Mouse (Mus musculus) olfactory bulb, adult 2 months (tissue): ENCODE results near the gene Parp3. TPM values are rescaled to one million over a fixed set of nuclear protein-coding genes. Genes with fewer than 3 reads are reported as not detected.
"Not testable (repeated sequence)": the region's sequence is repeated elsewhere in the genome, so short reads cannot be mapped to it uniquely, and the experiment has no call there.

Source experiments
- H3K27ac ChIP-seq: fragments of 200-500 bp; 2 replicates; pipeline ENCODE4 v1.5.1; 2012; ENCODE audit warnings: low read depth, low read length; ENCODE audit not compliant: insufficient read depth
- H3K4me1 ChIP-seq: fragments of 200-500 bp; 2 replicates; pipeline ENCODE4 v1.6.1; 2012; ENCODE audit warnings: low read length; ENCODE audit not compliant: control insufficient read depth, insufficient read depth
- H3K4me3 ChIP-seq: fragments of 200-500 bp; 2 replicates; pipeline ENCODE4 v1.5.1; 2012; ENCODE audit warnings: mild to moderate bottlenecking, low read depth, low read length, moderate library complexity; ENCODE audit not compliant: insufficient read depth
- CTCF ChIP-seq: fragments of 200-500 bp; IDR thresholded peaks from 2 replicates; pipeline ENCODE4 v1.5.1; 2012; ENCODE audit warnings: low read depth, mild to moderate bottlenecking, low read length, moderate library complexity; ENCODE audit not compliant: insufficient read depth
- POLR2A ChIP-seq: fragments of 200-500 bp; IDR thresholded peaks from 2 replicates; pipeline ENCODE4 v1.6.1; 2012; ENCODE audit warnings: mild to moderate bottlenecking, low read depth, low read length, moderate library complexity; ENCODE audit not compliant: insufficient read depth
- WGBS: fragments of 180-500 bp; shearing (Covaris S2); methylation state at CpG from one replicate; pipeline ENCODE4 v1.1.7; 2018; 5-methylcytosine and 5-hydroxymethylcytosine counted together
- polyA plus RNA-seq: library from polyadenylated mRNA; stranded (reverse); fragments of >200 nt; gene quantifications from 2 replicates; pipeline ENCODE4 v1.2.4, GENCODE M21; 2012; ENCODE audit warnings: low replicate concordance; ENCODE audit not compliant: missing spikeins, insufficient read depth, insufficient read length

Gene Parp3
- not detected in 2 replicates for polyA plus RNA-seq

DNA sequence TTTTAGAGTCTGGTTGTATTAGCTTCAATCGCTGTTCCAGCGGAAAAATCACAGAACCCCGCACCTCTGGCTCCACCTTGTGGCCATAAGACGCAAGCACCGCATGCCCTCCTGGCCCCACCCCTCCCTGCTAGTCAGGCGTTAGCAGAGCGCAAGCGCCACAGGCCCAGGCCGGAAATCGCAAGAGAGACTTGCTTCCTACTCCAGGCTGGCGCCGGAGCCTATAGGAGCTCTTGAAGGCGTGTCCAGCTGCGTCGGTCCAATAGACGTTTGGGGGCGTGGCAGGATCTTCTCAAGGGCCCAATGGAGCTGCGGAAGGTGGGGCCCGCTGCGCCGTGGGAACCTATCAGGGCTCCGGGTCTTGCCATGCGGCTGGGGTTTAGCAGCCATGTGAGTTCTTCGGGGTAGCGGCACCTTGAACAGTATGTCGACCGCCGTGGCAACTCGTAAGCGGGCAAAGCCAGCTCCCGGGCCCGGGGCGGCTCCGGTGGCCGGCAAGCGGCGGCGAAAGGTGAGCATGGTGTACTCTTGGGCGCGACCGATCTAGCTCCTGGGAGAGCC lies at the start of gene Parp3:
Gene Parp3 (minus strand): TSS at position 26 of the 561 bp plus-strand sequence.
- Histone ChIP-seq H3K27ac (no peak within 1 kb of the TSS), H3K4me1 (peaks cover 36% of the 10 kb centered on the region), H3K4me3 (peak within 1 kb of the TSS; percentile 56)
- TF ChIP-seq POLR2A (peak; percentile 43; the same call in 1 of the 2 replicates), CTCF (peak; percentile 81)
- under 1% methylated on average over 41 of the region's 41 CpGs for WGBS

DNA sequence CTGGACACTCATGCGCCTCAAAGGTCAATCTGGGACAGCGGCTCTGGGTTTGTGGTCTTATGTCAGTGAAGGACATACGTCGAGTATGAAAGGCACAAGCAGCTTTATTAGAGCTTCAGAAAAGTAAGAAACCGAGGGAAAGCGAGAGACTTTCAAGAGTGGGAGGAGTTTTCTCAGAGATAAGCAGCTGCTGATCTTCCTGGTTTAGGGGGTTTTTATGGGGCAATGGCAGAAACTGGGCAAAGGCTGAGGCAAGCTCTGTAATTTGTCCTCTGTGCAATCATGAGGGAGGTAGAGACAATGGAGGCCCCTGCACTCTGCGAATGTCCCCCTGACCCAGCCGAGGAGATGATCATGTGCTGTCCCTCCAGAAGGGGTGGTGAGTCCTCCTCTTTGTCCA lies 43.2 kb upstream of the Parp3 start:
- H3K4me3 ChIP-seq = no peak overlapping the region
- H3K27ac ChIP-seq = no peak overlapping the region
- TF ChIP-seq CTCF (no peak), POLR2A (no peak)
- 81% methylated on average over 8 of the region's 8 CpGs for WGBS
- no peaks in the 10 kb centered on the region for H3K4me1 ChIP-seq

DNA sequence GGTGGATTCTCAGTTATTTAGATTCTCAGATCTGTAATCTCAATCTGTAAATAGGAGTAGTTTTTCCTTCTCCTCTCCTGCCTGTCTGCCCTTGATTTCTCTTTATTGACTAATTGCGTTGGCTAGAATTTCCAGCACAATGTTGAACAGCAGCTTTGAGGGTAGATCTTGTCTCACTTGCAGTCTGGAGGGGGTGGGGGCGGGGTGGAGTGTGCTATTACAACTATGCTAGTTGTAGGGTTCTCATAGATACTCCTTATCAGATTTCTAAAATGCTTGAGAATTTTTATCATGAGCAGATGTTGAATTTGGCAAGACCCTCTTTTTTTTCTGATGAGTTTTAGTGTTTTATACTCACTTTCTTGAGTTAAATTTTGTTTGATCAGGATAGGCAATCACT lies 42.7 kb upstream of the Parp3 start:
- Histone ChIP-seq H3K27ac (no peak overlapping the region), H3K4me1 (no peaks in the 10 kb centered on the region), H3K4me3 (no peak overlapping the region)
- TF ChIP-seq POLR2A = no peak
- no peak for TF ChIP-seq CTCF
- WGBS = 80% methylated on average over 2 of the region's 2 CpGs

DNA sequence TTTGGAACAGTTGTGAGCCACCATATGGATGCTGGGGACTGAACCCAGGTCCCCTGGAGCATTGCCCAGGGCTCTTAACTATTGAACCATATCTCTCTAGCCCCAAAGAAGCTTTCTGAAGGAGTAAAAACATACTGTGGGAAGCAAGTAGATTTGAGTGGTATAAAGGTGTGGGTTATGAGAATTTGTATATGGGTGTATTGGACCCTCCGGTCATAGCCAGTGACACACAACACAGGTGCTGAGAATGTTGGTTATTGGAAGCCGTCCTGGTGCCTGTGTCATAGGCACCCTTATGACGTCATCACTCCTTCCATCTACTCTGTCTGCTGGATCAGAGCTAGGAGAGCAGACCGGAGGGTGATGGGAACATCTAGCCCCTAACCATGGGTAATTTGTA lies 37.5 kb upstream of the Parp3 start, which contains the start of gene Iqcf5:
Gene Iqcf5 (plus strand): TSS at position 301 of the 400 bp plus-strand sequence.
- no peak within 1 kb of the TSS for H3K27ac ChIP-seq
- TF ChIP-seq CTCF = no peak
- no peak for TF ChIP-seq POLR2A
- H3K4me3 ChIP-seq = no peak within 1 kb of the TSS
- 90% methylated on average over 4 of the region's 4 CpGs for WGBS
- H3K4me1 ChIP-seq = no peaks in the 10 kb centered on the region

DNA sequence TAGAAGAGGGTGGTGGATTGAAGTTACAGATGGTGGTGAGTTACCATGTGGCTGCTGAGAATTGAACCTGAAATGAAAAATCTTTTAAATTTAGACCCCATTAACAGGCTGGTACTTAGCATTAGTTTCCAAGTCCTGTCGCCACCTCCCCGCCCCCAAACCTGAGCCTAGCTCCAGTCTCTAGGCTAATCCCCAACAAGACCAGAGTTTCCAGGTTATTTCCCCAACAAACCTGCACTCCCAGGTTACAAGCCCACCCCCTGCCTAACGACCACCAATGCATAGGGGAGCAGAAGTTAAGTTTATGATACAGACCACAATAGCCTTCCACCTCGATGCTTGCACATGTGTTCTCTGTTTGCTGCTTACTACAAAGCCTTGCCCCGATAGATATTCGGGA lies 36.8 kb upstream of the Parp3 start:
- TF ChIP-seq CTCF (no peak), POLR2A (no peak)
- Histone ChIP-seq H3K27ac (no peak overlapping the region), H3K4me1 (no peaks in the 10 kb centered on the region), H3K4me3 (no peak overlapping the region)
- WGBS = 67% methylated on average over 6 of the region's 6 CpGs

DNA sequence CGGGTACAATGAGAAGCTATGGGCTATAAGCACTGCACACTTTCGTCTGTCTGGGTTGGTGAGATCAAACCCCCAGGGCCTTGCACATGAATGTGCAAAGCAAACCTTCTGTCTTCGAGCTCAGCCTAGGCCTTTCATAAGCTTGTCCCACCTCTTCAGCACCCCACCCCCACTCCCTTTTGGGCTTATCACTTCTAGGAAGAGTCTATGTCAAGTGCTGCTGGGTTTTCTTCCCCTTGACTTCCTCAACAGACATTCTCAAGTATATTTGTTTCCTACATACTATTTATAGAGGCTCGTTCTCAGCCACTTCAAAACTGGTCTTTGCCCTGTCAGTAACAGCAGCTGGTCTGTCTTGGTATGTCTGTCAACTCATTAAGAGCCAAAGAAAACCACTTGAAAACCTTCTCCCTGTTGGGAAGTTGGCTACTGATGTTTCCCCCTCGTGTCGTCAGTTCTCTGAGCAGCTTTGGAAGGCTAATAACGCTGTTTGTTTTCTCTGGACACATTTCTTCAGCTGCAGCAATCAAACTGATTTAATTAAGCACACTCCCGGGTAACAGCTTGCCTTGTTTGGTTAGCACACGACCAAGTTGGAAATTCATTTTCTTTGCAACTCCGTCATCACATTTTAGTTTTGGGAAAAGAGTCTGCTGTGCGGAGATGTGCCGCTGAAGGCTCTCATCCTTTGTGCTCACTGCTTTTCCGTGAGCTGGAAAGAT lies 36.1 kb upstream of the Parp3 start:
- WGBS = 34% methylated on average over 13 of the region's 13 CpGs
- H3K27ac ChIP-seq = no peak overlapping the region
- no peaks in the 10 kb centered on the region for H3K4me1 ChIP-seq
- TF ChIP-seq CTCF (no peak), POLR2A (no peak)
- no peak overlapping the region for H3K4me3 ChIP-seq

DNA sequence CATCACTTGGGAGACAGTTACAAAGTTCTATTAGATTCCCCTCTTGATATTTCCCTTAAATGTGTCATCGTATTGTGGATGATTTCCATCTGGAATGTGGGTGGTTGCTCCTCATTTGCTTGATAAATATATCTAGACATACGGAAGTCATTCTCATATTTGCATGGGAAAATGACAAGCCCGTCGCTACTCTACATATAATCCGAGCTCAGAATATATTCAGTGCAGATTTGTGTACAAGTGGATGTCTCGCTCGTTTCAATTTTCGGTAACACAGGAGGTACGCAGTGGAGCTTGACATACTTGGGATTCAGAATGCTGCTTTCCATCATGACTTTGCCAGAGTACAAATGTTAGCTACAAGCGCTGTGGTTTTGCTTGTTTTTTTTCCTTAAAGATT lies 32.6 kb upstream of the Parp3 start:
- no peaks in the 10 kb centered on the region for H3K4me1 ChIP-seq
- H3K4me3 ChIP-seq = no peak overlapping the region
- TF ChIP-seq CTCF (no peak), POLR2A (no peak)
- WGBS = 95% methylated on average over 10 of the region's 10 CpGs
- H3K27ac ChIP-seq = no peak overlapping the region

DNA sequence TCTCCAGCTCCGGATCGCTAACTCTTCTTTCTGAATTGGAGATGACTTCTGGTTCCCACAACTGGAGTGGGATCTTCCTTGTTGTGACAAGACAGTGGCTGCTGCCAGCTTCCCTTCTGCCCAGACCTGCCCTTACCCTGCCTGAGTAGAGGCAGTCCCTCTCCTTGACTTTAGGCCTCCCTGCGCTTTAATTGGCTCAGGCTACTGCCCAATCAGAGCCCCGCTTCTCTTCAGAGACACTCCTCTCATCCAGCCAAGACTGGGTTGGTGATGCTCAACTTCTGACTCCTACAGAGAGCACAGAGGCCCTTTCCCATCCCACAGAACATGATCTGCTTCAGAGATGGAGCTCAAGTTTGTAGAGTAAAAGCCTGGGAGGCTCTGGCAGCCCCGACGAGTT lies 27.5 kb upstream of the Parp3 start:
- TF ChIP-seq CTCF (no peak), POLR2A (no peak)
- Histone ChIP-seq H3K4me3 (no peak overlapping the region), H3K4me1 (no peaks in the 10 kb centered on the region), H3K27ac (no peak overlapping the region)
- WGBS = 75% methylated on average over 6 of the region's 6 CpGs

DNA sequence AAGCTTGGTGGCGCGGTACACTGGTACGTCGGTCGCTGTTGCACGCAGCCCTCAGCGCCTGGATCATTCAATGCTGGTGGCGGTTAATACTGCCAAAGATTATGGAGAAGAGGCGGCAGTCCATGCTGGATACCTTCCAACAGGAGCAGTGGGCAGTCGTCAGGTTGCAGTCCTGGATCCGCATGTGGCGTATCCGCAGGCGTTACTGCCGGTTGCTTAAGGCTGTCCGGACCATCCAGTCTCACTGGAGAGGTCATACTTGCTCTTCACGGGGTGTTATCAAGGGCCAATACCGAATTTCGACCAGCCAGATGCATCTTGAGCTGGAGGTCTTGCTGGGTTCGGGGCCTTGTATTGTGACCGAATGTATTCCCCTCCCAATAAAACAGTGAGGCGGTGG lies 25.1 kb upstream of the Parp3 start:
- no peak overlapping the region for H3K4me3 ChIP-seq
- 88% methylated on average over 22 of the region's 22 CpGs for WGBS
- H3K27ac ChIP-seq = no peak overlapping the region
- TF ChIP-seq CTCF (no peak), POLR2A (no peak)
- H3K4me1 ChIP-seq = no peaks in the 10 kb centered on the region

DNA sequence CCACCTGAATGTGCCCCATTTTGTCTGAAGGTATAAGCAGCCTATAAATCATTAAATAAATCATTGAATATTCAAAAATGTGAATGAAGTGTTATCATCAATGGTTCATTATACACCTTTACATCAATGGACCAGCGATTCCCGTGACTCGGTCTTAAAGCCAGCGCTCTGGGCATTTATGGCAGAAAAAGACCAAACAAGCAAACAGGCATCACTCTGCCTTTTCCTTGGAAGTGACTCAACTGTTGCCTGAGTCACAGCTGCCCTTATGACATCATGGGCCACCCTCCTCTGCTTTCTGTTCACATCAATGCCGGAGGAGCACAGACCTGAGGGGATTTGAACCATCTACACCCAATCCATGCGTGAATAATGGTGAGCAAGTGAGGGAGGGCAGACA lies 22.9 kb upstream of the Parp3 start, which contains the start of gene Iqcf1:
Gene Iqcf1 (plus strand): TSS at position 301 of the 400 bp plus-strand sequence.
- H3K4me3 ChIP-seq = no peak within 1 kb of the TSS
- no peak for TF ChIP-seq CTCF
- no peak for TF ChIP-seq POLR2A
- 91% methylated on average over 6 of the region's 6 CpGs for WGBS
- no peaks in the 10 kb centered on the region for H3K4me1 ChIP-seq
- no peak within 1 kb of the TSS for H3K27ac ChIP-seq

DNA sequence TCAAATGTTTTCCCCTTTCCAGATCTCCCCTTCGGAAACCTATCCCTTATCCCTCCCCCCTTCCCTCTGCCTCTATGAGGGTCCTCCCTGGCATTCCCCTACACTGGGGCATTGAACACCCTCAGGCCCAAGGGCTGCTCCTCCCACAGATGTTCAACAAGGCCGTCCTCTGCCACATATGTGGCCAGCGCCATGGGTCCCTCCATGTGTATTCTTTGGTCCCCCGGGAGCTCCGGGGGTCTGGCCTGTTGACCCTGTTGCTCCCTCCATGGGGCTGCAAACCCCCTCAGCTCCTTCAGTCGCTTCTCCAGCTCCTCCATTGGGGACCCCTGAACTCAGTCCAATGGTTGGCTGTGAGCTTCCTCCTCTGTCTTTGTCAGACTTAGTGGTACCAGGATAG lies 10.9 kb upstream of the Parp3 start:
- WGBS = 87% methylated on average over 6 of the region's 6 CpGs
- H3K4me3 ChIP-seq, H3K27ac ChIP-seq, H3K4me1 ChIP-seq: not testable (repeated sequence)
